Mouse (Mus musculus) small intestine, adult 2 months (tissue): ENCODE measurements around the gene Sec11a. TPM values are rescaled to one million over a fixed set of nuclear protein-coding genes. Genes with fewer than 3 reads are reported as not detected.
A peak's percentile ranks its signal among the peaks of the same experiment; 100 is the strongest.

Source experiments
- H3K27ac ChIP-seq: fragments of 200-500 bp; 2 replicates; pipeline ENCODE4 v1.5.1; 2012; ENCODE audit warnings: low read depth, low read length, control low read depth, inconsistent platforms; ENCODE audit not compliant: insufficient read depth
- H3K27me3 ChIP-seq: fragments of 200-500 bp; 2 replicates; pipeline ENCODE4 v1.6.1; 2012; ENCODE audit warnings: mild to moderate bottlenecking, moderate library complexity, low read length, inconsistent platforms; ENCODE audit not compliant: control insufficient read depth, insufficient read depth
- H3K36me3 ChIP-seq: fragments of 200-500 bp; 2 replicates; pipeline ENCODE4 v1.6.1; 2012; ENCODE audit warnings: mild to moderate bottlenecking, low read length, control low read depth, inconsistent platforms; ENCODE audit not compliant: control insufficient read depth, insufficient read depth
- H3K4me1 ChIP-seq: fragments of 200-500 bp; 2 replicates; pipeline ENCODE4 v1.6.1; 2012; ENCODE audit warnings: low read length, inconsistent platforms, mixed read lengths; ENCODE audit not compliant: control insufficient read depth, insufficient read depth, insufficient read length
- H3K4me3 ChIP-seq: fragments of 200-500 bp; 2 replicates; pipeline ENCODE4 v1.5.1; 2012; ENCODE audit warnings: low read depth, mild to moderate bottlenecking, control low read depth, inconsistent platforms, low read length, moderate library complexity
- CTCF ChIP-seq: fragments of 200-500 bp; IDR thresholded peaks from 2 replicates; pipeline ENCODE4 v1.5.1; 2012; ENCODE audit warnings: low read depth, mild to moderate bottlenecking, control low read depth, inconsistent platforms, low read length, moderate library complexity, mixed read lengths; ENCODE audit not compliant: insufficient replicate concordance, insufficient read length; ENCODE audit errors: extremely low read depth
- POLR2A ChIP-seq: fragments of 200-500 bp; IDR thresholded peaks from 2 replicates; pipeline ENCODE4 v1.6.1; 2012; ENCODE audit warnings: low read depth, mild to moderate bottlenecking, control low read depth, inconsistent platforms, low read length, moderate library complexity
- WGBS: fragments of 180-500 bp; shearing (Covaris S2); methylation state at CpG from one replicate; pipeline ENCODE4 v1.1.7; 2018; 5-methylcytosine and 5-hydroxymethylcytosine counted together
- polyA plus RNA-seq: library from polyadenylated mRNA; depleted of rRNA; stranded (reverse); fragments of >200 nt; gene quantifications from 2 replicates; pipeline ENCODE4 v1.2.3, GENCODE M21; 2012

Sec11a gene
- polyA plus RNA-seq, 1 experiment: 32.0 TPM

GRCm38 (mm10) chr7:80865521-80865920 is 82.1 kb downstream of the Sec11a start:
- Histone ChIP-seq H3K4me3 (no peak overlapping the region), H3K36me3 (no peaks in the 10 kb centered on the region), H3K27ac (peak overlapping the region; percentile 46), H3K27me3 (no peaks in the 10 kb centered on the region), H3K4me1 (peaks cover 12% of the 10 kb centered on the region)
- TF ChIP-seq POLR2A: no peak
- TF ChIP-seq CTCF: no peak
- 75% methylated on average over 7 of the region's 7 CpGs for WGBS

GRCm38 (mm10) chr7:80864831-80865230 is 82.7 kb downstream of the Sec11a start:
- H3K27me3 ChIP-seq: no peaks in the 10 kb centered on the region
- TF ChIP-seq POLR2A (no peak; the same call in 1 of the 2 replicates), CTCF (no peak)
- WGBS: 71% methylated on average over 8 of the region's 8 CpGs
- no peaks in the 10 kb centered on the region for H3K36me3 ChIP-seq
- no peak overlapping the region for H3K4me3 ChIP-seq
- H3K4me1 ChIP-seq: peaks cover 15% of the 10 kb centered on the region
- H3K27ac ChIP-seq: peak overlapping the region; percentile 46

GRCm38 (mm10) chr7:80864151-80864550 is 83.4 kb downstream of the Sec11a start:
- Histone ChIP-seq H3K36me3 (no peaks in the 10 kb centered on the region), H3K27ac (0 out of 2 replicates have a peak overlapping the region, but pooled peaks have one; percentile 55), H3K4me1 (peaks cover 15% of the 10 kb centered on the region), H3K27me3 (no peaks in the 10 kb centered on the region), H3K4me3 (no peak overlapping the region)
- WGBS: 73% methylated on average over 1 of the region's 1 CpGs
- no peak for TF ChIP-seq POLR2A
- no peak for TF ChIP-seq CTCF

DNA sequence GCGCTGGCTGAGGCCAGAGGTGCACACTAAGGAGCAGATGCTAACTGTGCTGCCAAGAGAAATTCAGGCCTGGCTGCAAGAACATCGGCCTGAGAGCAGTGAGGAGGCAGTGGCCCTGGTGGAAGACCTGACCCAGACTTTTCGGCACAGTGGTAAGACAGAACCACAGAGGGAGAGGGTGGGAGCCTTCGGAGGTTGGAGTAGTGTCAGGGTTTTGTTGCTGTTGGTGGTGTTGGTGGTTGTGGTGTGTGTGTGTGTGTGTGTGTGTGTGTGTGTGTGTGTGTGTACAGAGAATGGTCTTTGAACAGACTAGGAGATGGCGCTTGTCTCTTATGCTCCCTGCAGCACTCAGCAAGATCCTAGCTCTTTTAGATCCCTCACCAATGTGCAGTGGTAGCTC is 84.1 kb downstream of the Sec11a start:
- TF ChIP-seq CTCF (no peak), POLR2A (no peak)
- WGBS: 83% methylated on average over 5 of the region's 5 CpGs
- Histone ChIP-seq H3K27ac (peak overlapping the region; percentile 55; the same call in 1 of the 2 replicates), H3K4me1 (peaks cover 15% of the 10 kb centered on the region), H3K27me3 (no peaks in the 10 kb centered on the region), H3K36me3 (no peaks in the 10 kb centered on the region), H3K4me3 (no peak overlapping the region)

- no peaks in the 10 kb centered on the region for H3K27me3 ChIP-seq
- WGBS: 83% methylated on average over 2 of the region's 2 CpGs
- TF ChIP-seq CTCF: no peak
- TF ChIP-seq POLR2A: no peak
- peaks cover 15% of the 10 kb centered on the region for H3K4me1 ChIP-seq
- no peak overlapping the region for H3K27ac ChIP-seq
- no peak overlapping the region for H3K4me3 ChIP-seq
- no peaks in the 10 kb centered on the region for H3K36me3 ChIP-seq
Measured at GRCm38 (mm10) chr7:80862475-80862874, 85.1 kb downstream of the Sec11a start.

- Histone ChIP-seq H3K4me3 (peak within 1 kb of the TSS; percentile 94), H3K27ac (peak within 1 kb of the TSS; percentile 56), H3K36me3 (no peaks in the 10 kb centered on the region), H3K4me1 (peaks cover 9% of the 10 kb centered on the region), H3K27me3 (no peaks in the 10 kb centered on the region)
- TF ChIP-seq POLR2A (peak; percentile 41; the same call in 1 of the 2 replicates), CTCF (no peak)
- under 1% methylated on average over 40 of the region's 40 CpGs for WGBS
Measured at GRCm38 (mm10) chr7:80860729-80861274, 86.8 kb downstream of the Sec11a start, which contains the start of gene Zscan2. Zscan2 (plus strand) TSS chr7:80860920.

- Histone ChIP-seq H3K4me3 (peak overlapping the region; percentile 94), H3K36me3 (no peaks in the 10 kb centered on the region), H3K27me3 (no peaks in the 10 kb centered on the region), H3K4me1 (peaks cover 9% of the 10 kb centered on the region), H3K27ac (no peak overlapping the region)
- whole genome bisulfite sequencing: under 1% methylated on average over 13 of the region's 13 CpGs
- TF ChIP-seq CTCF: no peak
- no peak for TF ChIP-seq POLR2A
Measured at GRCm38 (mm10) chr7:80860227-80860626, 87.4 kb downstream of the Sec11a start.
